Mouse (Mus musculus) C2C12 (cell line): ENCODE data around the gene Rbfox3.

ENCODE experiments used
- CTCF ChIP-seq: IDR thresholded peaks from one replicate; pipeline ENCODE4 v1.5.1; 2011; ENCODE audit not compliant: control insufficient read depth, insufficient read depth, insufficient read length
- MAX ChIP-seq: IDR thresholded peaks from one replicate; pipeline ENCODE4 v1.6.1; 2011; ENCODE audit warnings: mild to moderate bottlenecking, control low read depth

DNA sequence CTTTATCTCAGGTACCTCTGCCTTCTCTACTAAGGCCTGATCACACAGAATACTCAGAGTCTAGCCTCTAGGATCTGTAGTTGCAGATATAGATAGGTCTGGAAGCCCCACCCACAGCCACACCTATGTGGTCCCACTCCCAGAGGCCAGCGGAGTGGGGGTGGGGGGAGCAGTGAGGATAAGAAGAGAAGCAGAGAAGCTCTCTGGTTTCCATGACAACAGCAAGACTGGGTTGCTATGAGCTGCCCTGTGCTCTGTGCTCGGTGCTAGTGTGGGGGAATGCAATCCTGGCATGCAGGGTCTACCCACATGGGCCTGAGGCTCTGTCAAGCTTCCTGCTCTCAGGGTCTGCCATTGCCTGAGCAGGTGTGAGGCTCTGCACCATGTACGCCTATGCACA is 49.3 kb upstream of the Rbfox3 start:
- TF ChIP-seq MAX (no peak), CTCF (no peak)
